In genomic region chr4:120692717-120693116, GRCm38 (mm10) we compare ENCODE assay signal across 9 mouse cellular contexts. TPM values are rescaled to one million over a fixed set of nuclear protein-coding genes. Genes with fewer than 3 reads are reported as not detected.
DNase-seq lines count a peak whose midpoint lies in the region; ATAC-seq and TF ChIP-seq lines count a peak whose summit lies in the region.
"Had no signal": no experiment of that assay in that cellular context is flagged by ENCODE, and none has a peak within 500 bp of the region (broad histone marks: within the 10 kb centered on the region; RNA-seq: fewer than 3 reads in every experiment).

No protein-coding gene starts in this region.

- H3K36me3 ChIP-seq in heart, adult 2 months (ENCODE audit: control insufficient read depth, insufficient read depth, low read length): no peaks in the 10 kb centered on the region
- no peaks in the 10 kb centered on the region for H3K36me3 ChIP-seq in heart, embryonic 10.5 days
- H3K36me3 ChIP-seq in kidney, postnatal 0 days (ENCODE audit: insufficient read depth, low read length): no peaks in the 10 kb centered on the region
- H3K36me3 ChIP-seq in lung, postnatal 0 days (ENCODE audit: insufficient read depth, low read length): no peaks in the 10 kb centered on the region
- H3K36me3 ChIP-seq: neural tube, embryonic 12.5 days had no signal

- H3K79me2 ChIP-seq in heart, adult 2 months (replicated peaks; ENCODE audit: control insufficient read depth, insufficient read depth, low read length): no peaks in the 10 kb centered on the region

- TF ChIP-seq CTCF in heart, adult 2 months (IDR thresholded peaks at IDR 0.05): peak; percentile 76
- peak; percentile 74 for TF ChIP-seq CTCF in kidney, postnatal 0 days (IDR thresholded peaks at IDR 0.05; ENCODE audit: low read depth)
- TF ChIP-seq CTCF in lung, postnatal 0 days (IDR thresholded peaks at IDR 0.05): peak; percentile 80

- no peak overlapping the region for H3K27ac ChIP-seq in heart, adult 2 months
- H3K27ac ChIP-seq in heart, embryonic 10.5 days: no peak overlapping the region
- H3K27ac ChIP-seq in kidney, postnatal 0 days: no peak overlapping the region
- H3K27ac ChIP-seq in lung, postnatal 0 days (ENCODE audit: low read length): no peak overlapping the region
- H3K27ac ChIP-seq: neural tube, embryonic 12.5 days had no signal

- no peak overlapping the region for H3K4me2 ChIP-seq in kidney, postnatal 0 days (ENCODE audit: low read length)
- no peak overlapping the region for H3K4me2 ChIP-seq in lung, postnatal 0 days (replicated peaks; ENCODE audit: low read depth, low read length)
- H3K4me2 ChIP-seq: neural tube, embryonic 12.5 days had no signal

- ATAC-seq in kidney, postnatal 0 days (replicated peaks; ENCODE audit: low FRiP score, low read depth): no peak
- ATAC-seq in lung, postnatal 0 days: no peak

- H3K4me1 ChIP-seq in heart, adult 2 months (ENCODE audit: control insufficient read depth, insufficient read depth, low read length): no peaks in the 10 kb centered on the region
- peaks cover 3% of the 10 kb centered on the region for H3K4me1 ChIP-seq in heart, embryonic 10.5 days
- H3K4me1 ChIP-seq in kidney, postnatal 0 days (replicated peaks; ENCODE audit: insufficient read depth, low read length): no peaks in the 10 kb centered on the region
- no peaks in the 10 kb centered on the region for H3K4me1 ChIP-seq in lung, postnatal 0 days (ENCODE audit: insufficient read depth, low read depth, low read length)

- TF ChIP-seq EP300 in heart, adult 2 months (IDR thresholded peaks at IDR 0.05; ENCODE audit: insufficient read depth, low read depth, low read length): 0 out of 2 replicates have a peak, but pooled peaks have one; percentile 21
- TF ChIP-seq EP300 in lung, postnatal 0 days (IDR thresholded peaks at IDR 0.05): no peak

- H3K4me3 ChIP-seq in heart, adult 2 months: no peak overlapping the region
- H3K4me3 ChIP-seq in heart, embryonic 10.5 days: no peak overlapping the region
- no peak overlapping the region for H3K4me3 ChIP-seq in kidney, postnatal 0 days (replicated peaks; ENCODE audit: low read depth, low read length)
- H3K4me3 ChIP-seq in lung, postnatal 0 days (ENCODE audit: low read depth, low read length): no peak overlapping the region
- H3K4me3 ChIP-seq: neural tube, embryonic 12.5 days had no signal

- no peaks in the 10 kb centered on the region for H3K9me3 ChIP-seq in heart, embryonic 10.5 days
- H3K9me3 ChIP-seq in kidney, postnatal 0 days (replicated peaks; ENCODE audit: low read length): no peaks in the 10 kb centered on the region
- H3K9me3 ChIP-seq in lung, postnatal 0 days (ENCODE audit: low read length): no peaks in the 10 kb centered on the region
- H3K9me3 ChIP-seq: neural tube, embryonic 12.5 days had no signal

- intact Hi-C loops in heart, adult 2 months (cut with DNase I): loop anchor here (2.0 kb wide), 1 partner anchor 58 kb away; no protein-coding TSS in a partner anchor

- TF ChIP-seq POLR2A in heart, adult 2 months (IDR thresholded peaks at IDR 0.05; ENCODE audit: insufficient read depth, low read depth, low read length): no peak

- DNase-seq in heart, adult 2 months: peak; percentile 33 to 48
- no peak for DNase-seq in heart, embryonic 10.5 days (ENCODE audit: low spot score)
- DNase-seq in urinary bladder, postnatal 25 days (ENCODE audit: low spot score): peak; percentile 35
- DNase-seq in urinary bladder, adult 2 months (ENCODE audit: low spot score): no peak
- peak; percentile 71 to 87 for DNase-seq in cerebellum, postnatal 14 days
- peak; percentile 49 for DNase-seq in kidney, postnatal 0 days (ENCODE audit: low spot score)
- DNase-seq in lung, postnatal 0 days (ENCODE audit: low spot score): peak; percentile 62
- peak; percentile 16 for DNase-seq in thymus, postnatal 25 days

- H3K27me3 ChIP-seq in heart, adult 2 months (ENCODE audit: control insufficient read depth, insufficient read depth, low read length): no peaks in the 10 kb centered on the region
- peaks cover 48% of the 10 kb centered on the region for H3K27me3 ChIP-seq in heart, embryonic 10.5 days (ENCODE audit: insufficient read depth, poor library complexity, severe bottlenecking)
- H3K27me3 ChIP-seq in kidney, postnatal 0 days (ENCODE audit: insufficient read depth, low read length): no peaks in the 10 kb centered on the region
- H3K27me3 ChIP-seq in lung, postnatal 0 days (replicated peaks; ENCODE audit: insufficient read depth, low read length): no peaks in the 10 kb centered on the region

- WGBS in heart, adult 2 months: 39% methylated on average over 10 of the region's 10 CpGs
- 34% methylated on average over 10 of the region's 10 CpGs for WGBS in heart, embryonic 10.5 days
- 45% methylated on average over 10 of the region's 10 CpGs for WGBS in kidney, postnatal 0 days
- 41% methylated on average over 10 of the region's 10 CpGs for WGBS in lung, postnatal 0 days

- H3K9ac ChIP-seq in heart, adult 2 months (ENCODE audit: low read depth, low read length): no peak overlapping the region
- H3K9ac ChIP-seq in kidney, postnatal 0 days (ENCODE audit: low read depth, low read length): no peak overlapping the region
- no peak overlapping the region for H3K9ac ChIP-seq in lung, postnatal 0 days (replicated peaks; ENCODE audit: low read depth)
- H3K9ac ChIP-seq: neural tube, embryonic 12.5 days had no signal

RNA-seq across cellular contexts. Expression of gene Cited4, which starts 26.3 kb away (rescaled TPM):
- 10 to 100 TPM; 31.6 to 52.2 TPM for total RNA-seq in heart, adult 2 months (2021)
- polyA plus RNA-seq in heart, adult 2 months (2012; rRNA removed): 39.9 and 51.2 TPM in 2 replicates
- polyA plus RNA-seq in heart, embryonic 10.5 days (2016; fragmentation: Nextera tagmentation; extraction: Ambion mirVana): 47.3 and 47.5 TPM in 2 replicates
- 7.3 and 9.1 TPM in 2 replicates for polyA plus RNA-seq in urinary bladder, adult 2 months (2012; rRNA removed)
- polyA plus RNA-seq in kidney, postnatal 0 days (2015; fragmentation: Nextera tagmentation; extraction: Ambion mirVana): 17.5 and 17.9 TPM in 2 replicates
- 3.9 and 4.2 TPM in 2 replicates for polyA plus RNA-seq in lung, postnatal 0 days (2015; fragmentation: Nextera tagmentation; extraction: Ambion mirVana)

RNA-seq across cellular contexts. Expression of gene Kcnq4, which starts 55.7 kb away (rescaled TPM):
- 1 to 10 TPM; 1.6 to 1.9 TPM for total RNA-seq in heart, adult 2 months (2021)
- 6.9 TPM in 2 replicates for polyA plus RNA-seq in heart, adult 2 months (2012; rRNA removed)
- polyA plus RNA-seq in heart, embryonic 10.5 days (2016; fragmentation: Nextera tagmentation; extraction: Ambion mirVana): 1.1 and 1.7 TPM in 2 replicates
- polyA plus RNA-seq in urinary bladder, adult 2 months (2012; rRNA removed): 20.2 and 21.7 TPM in 2 replicates
- 0.52 and 0.67 TPM in 2 replicates for polyA plus RNA-seq in kidney, postnatal 0 days (2015; fragmentation: Nextera tagmentation; extraction: Ambion mirVana)
- 3.1 and 3.9 TPM in 2 replicates for polyA plus RNA-seq in lung, postnatal 0 days (2015; fragmentation: Nextera tagmentation; extraction: Ambion mirVana)

Comparison
In these comparisons a context has a peak if more than half of its experiments do, and no peak if none do; other contexts are left out.
1. DNase-seq: peak in heart, adult 2 months (2 of 2), urinary bladder, postnatal 25 days (single experiment), cerebellum, postnatal 14 days (2 of 2), kidney, postnatal 0 days (single experiment), lung, postnatal 0 days (single experiment) and thymus, postnatal 25 days (single experiment); none in heart, embryonic 10.5 days (single experiment) and urinary bladder, adult 2 months (single experiment).
2. Peak in every context shown above with its lines, with median percentiles within 50 percentile points of each other: CTCF ChIP-seq.